12 mouse cellular contexts compared by ENCODE assay signal in genomic region chr10:37626758-37627201, GRCm38 (mm10).
DNase-seq lines count a peak whose midpoint lies in the region; ATAC-seq and TF ChIP-seq lines count a peak whose summit lies in the region.
"Had no signal": no experiment of that assay in that cellular context is flagged by ENCODE, and none has a peak within 500 bp of the region (broad histone marks: within the 10 kb centered on the region; RNA-seq: fewer than 3 reads in every experiment).

No protein-coding gene starts in this region.

- no peak overlapping the region for H3K4me3 ChIP-seq in midbrain, embryonic 13.5 days (replicated peaks)
- H3K4me3 ChIP-seq in midbrain, embryonic 10.5 days: no peak overlapping the region
- H3K4me3 ChIP-seq in forebrain, embryonic 15.5 days: no peak overlapping the region
- no peak overlapping the region for H3K4me3 ChIP-seq in neural tube, embryonic 13.5 days
- H3K4me3 ChIP-seq in gastrocnemius, adult 2 months: no peak overlapping the region
- H3K4me3 ChIP-seq: liver, embryonic 12.5 days had no signal

- no peaks in the 10 kb centered on the region for H3K36me3 ChIP-seq in midbrain, embryonic 13.5 days
- H3K36me3 ChIP-seq in midbrain, embryonic 10.5 days: no peaks in the 10 kb centered on the region
- no peaks in the 10 kb centered on the region for H3K36me3 ChIP-seq in forebrain, embryonic 15.5 days
- H3K36me3 ChIP-seq in neural tube, embryonic 13.5 days: no peaks in the 10 kb centered on the region
- H3K36me3 ChIP-seq: liver, embryonic 12.5 days had no signal

- no peaks in the 10 kb centered on the region for H3K9me3 ChIP-seq in midbrain, embryonic 13.5 days
- H3K9me3 ChIP-seq in midbrain, embryonic 10.5 days (replicated peaks): no peaks in the 10 kb centered on the region
- H3K9me3 ChIP-seq in forebrain, embryonic 15.5 days: no peaks in the 10 kb centered on the region
- no peaks in the 10 kb centered on the region for H3K9me3 ChIP-seq in neural tube, embryonic 13.5 days
- H3K9me3 ChIP-seq: liver, embryonic 12.5 days had no signal

- WGBS in midbrain, embryonic 13.5 days: 45% methylated on average over 5 of the region's 5 CpGs
- WGBS in midbrain, embryonic 10.5 days: 81% methylated on average over 5 of the region's 5 CpGs
- WGBS in forebrain, embryonic 15.5 days: 17% methylated on average over 5 of the region's 5 CpGs
- 14% methylated on average over 5 of the region's 5 CpGs for WGBS in neural tube, embryonic 13.5 days

- no peak overlapping the region for H3K4me2 ChIP-seq in midbrain, embryonic 13.5 days (replicated peaks)
- no peak overlapping the region for H3K4me2 ChIP-seq in forebrain, embryonic 15.5 days (replicated peaks)
- H3K4me2 ChIP-seq in neural tube, embryonic 13.5 days: no peak overlapping the region
- H3K4me2 ChIP-seq: liver, embryonic 12.5 days had no signal

- peak; percentile 83 for ATAC-seq in midbrain, embryonic 13.5 days
- peak; percentile 67; the same call in 1 of the 2 replicates for ATAC-seq in forebrain, embryonic 15.5 days (replicated peaks)
- ATAC-seq in neural tube, embryonic 13.5 days (ENCODE audit: low read depth): peak; percentile 88
- ATAC-seq: liver, embryonic 12.5 days had no signal

- H3K4me1 ChIP-seq in midbrain, embryonic 13.5 days (replicated peaks): no peaks in the 10 kb centered on the region
- no peaks in the 10 kb centered on the region for H3K4me1 ChIP-seq in midbrain, embryonic 10.5 days
- H3K4me1 ChIP-seq in forebrain, embryonic 15.5 days: no peaks in the 10 kb centered on the region
- peaks cover 13% of the 10 kb centered on the region; the same call in 1 of the 2 replicates for H3K4me1 ChIP-seq in neural tube, embryonic 13.5 days (replicated peaks)
- H3K4me1 ChIP-seq: liver, embryonic 12.5 days had no signal

- no peak for TF ChIP-seq CTCF in gastrocnemius, adult 2 months (IDR thresholded peaks at IDR 0.05)

- no peaks in the 10 kb centered on the region for H3K27me3 ChIP-seq in midbrain, embryonic 13.5 days
- H3K27me3 ChIP-seq in midbrain, embryonic 10.5 days (ENCODE audit: low read depth, poor library complexity, severe bottlenecking): no peaks in the 10 kb centered on the region
- no peaks in the 10 kb centered on the region for H3K27me3 ChIP-seq in forebrain, embryonic 15.5 days
- H3K27me3 ChIP-seq in neural tube, embryonic 13.5 days: no peaks in the 10 kb centered on the region
- H3K27me3 ChIP-seq: liver, embryonic 12.5 days had no signal

- DNase-seq in midbrain, embryonic 10.5 days (ENCODE audit: low spot score): no peak
- DNase-seq in ZHBTc4 (ENCODE audit: low read depth, low spot score): peak; percentile 42
- DNase-seq in spleen, adult 12 weeks (ENCODE audit: low spot score): no peak
- no peak for DNase-seq in heart, adult 18-20 months
- no peak for DNase-seq in gastrocnemius, adult 2 months
- DNase-seq: cerebellum, postnatal 36 days; gastrocnemius, postnatal 25 days; kidney, adult 11 months had no signal

- intact Hi-C loops in gastrocnemius, adult 2 months (cut with DNase I): no loop called here

- H3K9ac ChIP-seq in midbrain, embryonic 13.5 days (replicated peaks): no peak overlapping the region
- no peak overlapping the region for H3K9ac ChIP-seq in forebrain, embryonic 15.5 days (replicated peaks)
- no peak overlapping the region for H3K9ac ChIP-seq in neural tube, embryonic 13.5 days
- H3K9ac ChIP-seq: liver, embryonic 12.5 days had no signal

- H3K27ac ChIP-seq in midbrain, embryonic 13.5 days: no peak overlapping the region
- H3K27ac ChIP-seq in midbrain, embryonic 10.5 days (replicated peaks): no peak overlapping the region
- H3K27ac ChIP-seq in forebrain, embryonic 15.5 days (replicated peaks): no peak overlapping the region
- no peak overlapping the region for H3K27ac ChIP-seq in neural tube, embryonic 13.5 days (replicated peaks)
- no peak overlapping the region for H3K27ac ChIP-seq in gastrocnemius, adult 2 months
- H3K27ac ChIP-seq: liver, embryonic 12.5 days had no signal
